Mouse (Mus musculus): ENCODE results near the gene Arpc2.

GRCm38 (mm10) chr1:74284543-74285160 lies 48.8 kb downstream of the Arpc2 start, which contains the start of the genes Aamp and Pnkd:
- TF ChIP-seq CTCF (IDR thresholded peaks at IDR 0.05 in 2 of 3, conservative IDR thresholded peaks at IDR 0.05 in 1 of 3; ENCODE audit: control insufficient read depth in 1 of 3, insufficient read depth in 1 of 3, low read depth in 2 of 3, low read length in 3 of 3, poor library complexity in 1 of 3, severe bottlenecking in 1 of 3) = 0 out of 6 replicates have a peak, but pooled peaks of 1 of the 3 experiments have one; percentile 4
- TF ChIP-seq CHD2 (IDR thresholded peaks at IDR 0.05; ENCODE audit: low read length) = peak; percentile 39; the same call in 1 of the 2 replicates
- no peak for TF ChIP-seq BHLHE40 (IDR thresholded peaks at IDR 0.05; ENCODE audit: borderline replicate concordance, low read depth, low read length)
- TF ChIP-seq HCFC1 (IDR thresholded peaks at IDR 0.05; ENCODE audit: low read depth, low read length) = peak; percentile 98
- no peak for TF ChIP-seq RCOR1 (IDR thresholded peaks at IDR 0.05; ENCODE audit: low read depth, low read length)
- TF ChIP-seq GATA1 (IDR thresholded peaks at IDR 0.05; ENCODE audit: low read depth, low read length) = no peak
- TF ChIP-seq MAX (IDR thresholded peaks at IDR 0.05; ENCODE audit: low read length) = peak; percentile 53; the same call in 1 of the 2 replicates

Measured in MEL (cell line).